Mouse (Mus musculus) cerebellum, adult (tissue): Measurements from ENCODE around the gene Ttc30b.
A peak's percentile ranks its signal among the peaks of the same experiment; 100 is the strongest.
"Not testable (repeated sequence)": the region's sequence is repeated elsewhere in the genome, so short reads cannot be mapped to it uniquely, and the experiment has no call there.

Experiments used
- ATAC-seq: cut with Nextera tagmentation; 2 replicates; pipeline ENCODE4 v1.9.2; 2017; ENCODE audit warnings: mild to moderate bottlenecking, moderate library complexity, mixed read lengths; ENCODE audit not compliant: insufficient number of reproducible peaks, low FRiP score, low TSS enrichment

Gene Ttc30b

GRCm38 (mm10) chr2:75955709-75956108 is 17.3 kb upstream of the Ttc30b start:
- ATAC-seq = no peak

- no peak for ATAC-seq
Observed at GRCm38 (mm10) chr2:75953320-75953719, 14.9 kb upstream of the Ttc30b start.

DNA sequence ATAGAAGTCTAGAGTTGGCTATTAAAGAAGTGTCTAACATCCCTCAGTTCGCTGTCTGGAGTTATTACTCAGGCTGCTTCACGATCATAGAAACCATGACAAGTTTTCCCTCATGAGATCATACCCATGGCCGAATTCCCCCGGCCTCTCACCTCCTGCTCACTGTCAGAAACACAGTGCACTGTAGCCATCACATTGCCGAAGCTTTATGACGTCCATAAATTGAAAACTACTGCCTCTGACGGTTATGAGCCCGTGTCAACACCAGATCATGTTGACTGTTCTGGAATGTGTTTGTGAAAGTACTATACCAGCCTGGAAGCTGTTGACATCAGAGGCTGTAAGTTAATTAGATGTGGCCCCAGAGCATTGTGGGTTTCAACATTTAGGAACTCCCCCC is 12.3 kb upstream of the Ttc30b start:
- ATAC-seq = no peak

DNA sequence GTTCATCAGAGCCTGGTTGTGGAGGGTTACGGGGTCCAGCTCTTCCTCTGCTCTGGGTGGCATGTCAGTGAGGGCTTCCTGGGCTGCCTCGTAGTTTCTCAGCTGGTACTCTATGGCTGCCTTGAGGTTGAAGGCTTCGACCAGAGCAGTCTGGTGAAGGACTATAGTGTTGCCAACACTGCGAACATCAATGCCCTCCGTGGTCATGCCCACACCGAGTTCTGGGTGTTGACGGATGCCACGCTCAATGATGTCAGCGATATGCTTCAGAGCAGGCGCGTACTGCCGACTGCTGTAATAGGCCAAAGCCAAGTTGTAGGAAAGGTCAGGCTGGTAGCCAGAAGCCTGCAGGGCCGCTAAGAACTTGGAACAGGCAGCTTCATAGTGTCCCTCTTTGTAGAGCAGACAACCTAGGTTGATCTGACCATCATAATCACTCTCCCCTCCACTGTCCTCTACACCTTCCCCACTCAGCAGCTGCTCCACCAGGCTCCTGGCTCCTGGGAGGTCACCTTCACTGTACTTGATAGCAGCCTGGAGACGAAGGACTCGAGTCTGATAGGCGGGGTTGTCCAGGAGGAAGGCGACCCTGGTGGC is 767 bp downstream of the Ttc30b start:
- ATAC-seq = peak; percentile 46; the same call in 1 of the 2 replicates

DNA sequence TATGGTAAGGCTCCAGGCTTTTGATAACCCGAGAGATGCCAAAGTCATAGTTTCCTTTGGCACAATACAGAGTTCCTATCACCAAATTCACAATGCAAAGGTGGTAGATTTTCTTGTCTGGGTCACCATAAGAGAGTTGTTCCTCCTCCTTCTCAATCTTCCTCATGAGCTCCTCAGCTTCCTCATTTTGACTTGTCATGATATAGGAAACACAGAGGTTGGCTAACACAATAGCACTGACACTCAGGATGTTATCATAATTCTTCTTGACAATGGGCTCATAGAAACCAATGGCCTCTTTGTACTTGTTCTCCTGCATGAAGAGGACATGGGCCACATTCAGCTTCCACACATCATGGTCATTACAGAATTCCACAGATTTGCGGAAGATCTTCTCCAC is 1.7 kb downstream of the Ttc30b start:
- ATAC-seq = not testable (repeated sequence)

DNA sequence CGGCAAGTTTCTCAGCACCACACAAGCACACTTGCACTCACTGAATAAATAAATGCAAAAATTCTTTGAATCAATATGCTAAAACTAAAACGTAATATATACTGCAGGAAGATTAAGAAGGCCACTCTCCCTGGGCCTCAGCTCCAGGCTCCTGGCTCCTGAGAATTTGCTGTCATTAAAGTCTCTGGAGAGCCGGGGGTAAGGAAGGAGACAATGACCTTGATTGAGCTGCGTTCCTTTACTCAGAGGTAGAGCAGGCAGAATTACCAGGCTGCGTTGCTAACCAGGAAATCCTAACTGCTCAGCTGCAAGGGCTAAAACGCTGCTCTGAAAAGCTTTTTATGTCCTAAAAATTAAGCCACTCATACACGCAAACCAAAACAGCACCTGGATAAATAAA is 4.8 kb downstream of the Ttc30b start:
- no peak for ATAC-seq

DNA sequence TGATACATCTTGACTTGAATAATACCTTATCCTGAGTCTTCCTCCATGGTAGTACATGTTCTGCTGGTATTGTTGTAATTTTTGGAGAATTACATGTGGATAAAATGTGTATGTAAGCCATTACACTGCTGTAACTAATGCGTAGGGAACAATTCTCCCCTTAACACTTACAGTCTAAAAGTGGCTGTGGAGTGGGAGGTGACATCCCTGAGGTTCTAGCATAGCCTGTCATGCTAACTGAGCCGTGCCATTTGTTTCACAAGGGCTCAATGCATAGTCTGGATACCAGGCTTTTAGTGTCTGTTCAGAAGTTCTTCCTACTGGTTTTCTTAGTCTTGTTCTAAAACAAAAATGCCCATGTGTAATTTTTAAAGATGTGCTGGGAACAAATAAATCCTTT is 7.4 kb downstream of the Ttc30b start:
- ATAC-seq = no peak

DNA sequence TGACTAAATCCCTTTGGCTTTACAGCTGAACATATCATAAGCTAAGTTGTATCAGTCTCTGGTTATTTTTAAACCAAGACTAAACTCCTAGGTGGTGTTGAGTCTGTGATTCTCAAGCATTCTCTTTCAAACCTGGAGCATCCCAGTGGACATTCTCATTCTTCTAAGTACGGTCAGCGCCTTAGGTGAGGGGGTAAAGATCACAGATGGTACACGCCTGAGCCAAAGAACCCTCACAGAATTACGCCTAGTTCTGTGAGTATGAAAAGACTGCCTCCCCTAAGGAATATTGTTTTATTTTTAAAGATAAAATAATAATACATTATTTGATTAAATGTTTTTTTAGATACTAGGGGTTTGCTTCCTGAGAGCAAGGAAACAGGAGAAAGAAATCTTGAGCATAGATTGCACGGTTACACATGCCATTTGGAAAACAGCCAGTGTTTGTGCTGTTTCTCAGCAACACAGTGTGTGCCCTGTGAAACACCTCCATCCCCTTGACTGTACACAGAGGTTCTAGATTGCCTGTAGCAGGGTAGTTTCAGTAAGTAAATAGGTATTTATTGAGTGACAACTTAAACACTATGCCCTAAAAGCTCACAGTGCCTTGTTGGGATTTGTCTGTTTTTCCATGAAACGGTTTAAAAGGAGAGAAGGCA is 8.5 kb downstream of the Ttc30b start:
- ATAC-seq = no peak

DNA sequence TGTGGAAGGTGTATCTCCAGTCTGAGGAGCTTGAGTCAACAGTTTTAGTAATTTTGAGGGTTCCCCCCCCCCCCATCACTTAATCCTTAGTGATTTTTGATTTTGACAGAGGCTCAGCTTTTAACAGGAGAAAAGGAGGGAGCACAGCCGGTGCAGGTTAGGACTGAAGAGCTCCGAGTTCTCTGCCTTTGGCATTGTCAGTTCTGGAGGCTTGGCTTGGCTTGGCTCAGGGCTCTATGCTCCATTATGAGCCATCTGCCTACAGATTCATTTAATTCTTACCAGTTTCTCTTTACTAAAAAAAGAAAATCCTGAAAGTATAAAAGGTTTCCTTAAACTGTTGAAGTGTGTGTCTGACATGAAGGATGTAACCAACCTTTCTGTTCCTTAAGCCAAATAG is 9.2 kb downstream of the Ttc30b start:
- ATAC-seq = peak; percentile 85

GRCm38 (mm10) chr2:75928011-75928410 is 10.4 kb downstream of the Ttc30b start:
- ATAC-seq = no peak

DNA sequence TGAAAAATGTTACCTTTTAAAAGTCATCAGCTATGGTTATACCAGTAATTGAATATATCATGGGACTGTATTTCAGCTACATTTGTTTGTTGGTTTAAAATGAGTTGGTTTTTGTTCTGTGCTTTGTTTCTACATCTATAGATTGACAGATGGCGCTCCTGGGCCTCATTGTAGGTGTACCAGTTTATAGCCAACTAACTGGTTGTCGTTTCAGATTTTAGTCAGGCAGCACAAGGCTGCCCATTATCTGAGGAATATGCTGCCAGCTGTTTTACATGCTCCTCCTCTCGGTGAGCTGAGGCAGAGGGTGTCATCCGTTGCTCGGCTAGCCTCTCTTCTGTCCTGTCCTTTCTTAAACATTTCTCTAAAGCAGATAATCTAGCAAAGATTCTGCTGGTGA is 12.3 kb downstream of the Ttc30b start:
- ATAC-seq = no peak

- ATAC-seq = no peak
Observed at GRCm38 (mm10) chr2:75923807-75924340, 14.5 kb downstream of the Ttc30b start.

DNA sequence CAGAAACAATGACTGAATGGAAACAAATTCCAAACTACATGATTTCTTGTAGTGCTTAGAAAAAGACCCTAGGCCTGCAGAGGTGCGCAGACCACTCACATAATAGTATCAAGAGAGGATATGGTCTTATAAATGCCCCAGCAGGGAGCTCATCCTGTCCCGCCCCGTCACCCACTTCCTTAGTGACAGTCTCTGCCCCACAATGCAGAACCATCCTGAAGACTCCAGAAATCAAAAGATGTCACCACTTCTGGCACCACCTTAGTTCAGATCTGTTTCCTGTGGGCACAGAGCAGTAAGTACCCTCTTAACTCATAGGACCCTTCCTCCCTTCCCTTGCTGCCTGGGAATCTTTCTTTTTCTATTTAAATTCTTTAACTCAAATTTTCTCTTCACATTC is 23.3 kb downstream of the Ttc30b start:
- ATAC-seq = no peak

- ATAC-seq = no peak
Observed at GRCm38 (mm10) chr2:75907142-75907541, 31.2 kb downstream of the Ttc30b start.

- no peak for ATAC-seq
Observed at GRCm38 (mm10) chr2:75901869-75902268, 36.5 kb downstream of the Ttc30b start.

GRCm38 (mm10) chr2:75900281-75900680 is 38.1 kb downstream of the Ttc30b start:
- ATAC-seq = no peak

GRCm38 (mm10) chr2:75895711-75896110 is 42.7 kb downstream of the Ttc30b start:
- no peak for ATAC-seq

GRCm38 (mm10) chr2:75891981-75892380 is 46.4 kb downstream of the Ttc30b start:
- ATAC-seq = no peak
